Mouse (Mus musculus) liver, adult 2 months (tissue): Measurements from ENCODE around the gene Nxph4.

Experiments used
- CTCF ChIP-seq: fragments of 200-500 bp; IDR thresholded peaks from 2 replicates; pipeline ENCODE4 v1.5.1; 2011; ENCODE audit warnings: low read depth, low read length, control low read depth
- POLR2A ChIP-seq: fragments of 200-500 bp; IDR thresholded peaks from 2 replicates; pipeline ENCODE4 v1.6.1; 2011; ENCODE audit warnings: low read length, control low read depth; ENCODE audit not compliant: insufficient read depth; ENCODE audit errors: extremely low read depth

DNA sequence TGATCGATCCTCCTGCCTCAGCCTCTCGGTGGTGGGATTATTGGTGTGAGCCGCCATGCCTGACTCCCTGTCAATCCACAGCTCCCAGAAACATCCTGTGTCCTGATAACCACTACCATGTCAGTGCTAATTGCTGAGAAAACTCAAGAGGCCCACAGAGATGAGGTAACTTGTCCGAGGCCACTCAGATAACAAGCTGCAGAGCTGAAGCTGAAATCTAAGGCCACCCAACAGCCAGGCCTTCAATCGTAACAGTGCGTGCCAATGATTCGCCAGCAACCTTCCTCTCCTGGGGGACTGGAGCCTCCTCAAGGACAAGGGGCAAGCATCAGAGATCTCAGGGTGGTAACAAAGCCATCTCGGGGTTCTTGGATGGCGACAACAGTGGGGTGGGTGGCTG, 46.9 kb upstream of the Nxph4 start:
- TF ChIP-seq POLR2A: no peak
- TF ChIP-seq CTCF: no peak
